Mouse (Mus musculus) 416B (cell line): Measurements from ENCODE around the gene Cela1.

Experiments
- DNase-seq: peaks from one replicate; pipeline ENCODE4 v3.0.0; 2011; ENCODE audit warnings: low read depth

Cela1 gene

GRCm38 (mm10) chr15:100705376-100705775 lies 17.7 kb upstream of the Cela1 start:
- no peak for DNase-seq

DNA sequence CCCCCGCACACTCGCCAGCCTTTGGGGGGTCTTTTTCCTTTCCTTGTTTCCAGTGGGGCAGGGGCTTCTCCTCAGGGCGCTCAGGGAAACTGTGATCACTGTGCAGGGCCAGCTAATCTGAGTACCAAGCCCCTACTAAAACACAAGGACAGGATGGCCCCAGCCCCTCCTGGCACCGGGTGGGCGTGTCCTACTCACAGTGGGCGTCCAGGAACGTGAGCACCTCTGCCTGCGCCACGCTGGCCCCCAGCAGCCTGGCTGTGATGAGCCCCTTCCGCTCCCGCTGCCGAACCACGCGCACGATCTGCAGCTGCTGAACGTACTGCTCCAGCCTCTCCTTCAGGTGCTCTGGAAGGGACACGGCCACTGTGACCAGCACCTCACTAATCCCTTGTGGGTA lies 16.2 kb upstream of the Cela1 start:
- DNase-seq, result no peak

DNA sequence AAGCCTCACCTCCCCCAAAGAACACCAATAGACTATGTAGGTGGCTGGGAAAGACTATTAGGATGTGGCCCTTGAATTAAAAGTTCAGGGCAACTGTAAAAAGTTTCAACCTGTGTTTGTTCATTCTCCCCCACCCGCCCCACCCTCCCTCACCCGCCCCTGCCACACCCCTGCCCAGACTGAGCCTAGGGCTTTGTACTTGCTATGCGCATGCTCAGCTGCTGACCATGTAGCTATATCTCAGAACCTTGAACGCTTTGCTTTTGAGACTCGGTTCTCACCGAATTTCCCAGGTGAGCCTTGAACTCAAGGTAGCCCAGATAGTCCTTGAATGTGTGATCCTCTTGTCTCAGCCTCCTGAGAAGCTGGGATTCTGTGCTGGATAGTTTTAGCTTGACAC lies 14.1 kb upstream of the Cela1 start:
- DNase-seq, result no peak

DNA sequence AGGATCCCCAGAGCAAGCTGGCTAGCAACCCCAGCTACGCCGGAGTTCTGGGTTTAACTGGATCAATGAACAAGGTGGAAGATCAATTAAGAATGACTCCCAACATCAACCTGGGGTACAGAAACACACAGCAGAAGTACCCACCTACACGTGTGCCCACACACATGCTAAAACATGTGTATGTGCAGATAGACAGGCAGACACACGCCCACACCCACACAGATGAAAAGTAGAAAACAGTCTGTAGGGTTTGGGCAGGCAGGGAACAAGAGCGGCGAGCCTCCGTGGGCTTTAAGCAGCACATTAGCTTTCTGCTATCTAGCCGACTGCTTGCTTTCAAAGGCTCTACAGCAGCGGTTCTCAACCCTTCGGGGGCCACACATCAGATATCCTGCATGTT lies 13.4 kb upstream of the Cela1 start:
- no peak for DNase-seq

DNA sequence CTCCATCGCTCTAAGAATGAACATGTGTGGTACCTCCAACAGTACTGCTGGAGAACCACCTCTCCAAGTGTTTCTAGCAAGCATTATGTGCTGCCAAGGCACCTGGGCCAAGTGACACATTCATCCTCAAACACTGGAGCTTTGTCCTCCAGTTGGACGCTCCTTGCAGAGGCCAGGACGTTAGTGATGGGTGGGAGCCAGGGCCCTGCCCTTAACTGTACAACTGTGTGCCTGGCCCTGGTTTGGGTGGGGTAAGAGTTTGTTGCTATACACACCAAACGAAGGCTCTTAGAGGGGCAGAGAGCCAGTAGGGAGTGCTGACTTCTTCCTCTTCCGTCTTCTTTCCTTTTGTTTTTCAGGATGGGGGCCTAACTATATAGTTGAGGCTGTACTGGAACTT lies 12.7 kb upstream of the Cela1 start:
- no peak for DNase-seq

GRCm38 (mm10) chr15:100699386-100699785 lies 11.7 kb upstream of the Cela1 start:
- peak; percentile 46 for DNase-seq

DNA sequence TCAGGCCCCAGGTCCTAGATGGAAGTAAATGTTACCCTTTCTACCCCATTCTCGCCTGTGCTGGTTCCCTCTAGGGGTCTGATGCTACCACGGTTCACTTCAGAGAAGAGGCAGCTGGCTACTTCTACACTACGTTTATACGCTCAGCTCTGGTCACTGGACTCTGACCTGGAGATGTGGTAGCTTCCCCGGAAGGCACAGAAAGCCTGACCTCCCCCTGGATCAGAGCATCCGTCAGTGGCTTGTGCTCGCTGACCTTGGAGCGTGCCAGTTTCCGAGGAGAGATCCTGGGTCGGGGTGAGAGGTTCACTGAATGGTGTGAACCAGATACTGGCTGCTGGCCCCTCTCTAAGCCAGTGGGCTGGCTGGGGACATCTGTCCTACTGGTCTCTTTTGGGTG lies 10.4 kb upstream of the Cela1 start:
- no peak for DNase-seq

DNA sequence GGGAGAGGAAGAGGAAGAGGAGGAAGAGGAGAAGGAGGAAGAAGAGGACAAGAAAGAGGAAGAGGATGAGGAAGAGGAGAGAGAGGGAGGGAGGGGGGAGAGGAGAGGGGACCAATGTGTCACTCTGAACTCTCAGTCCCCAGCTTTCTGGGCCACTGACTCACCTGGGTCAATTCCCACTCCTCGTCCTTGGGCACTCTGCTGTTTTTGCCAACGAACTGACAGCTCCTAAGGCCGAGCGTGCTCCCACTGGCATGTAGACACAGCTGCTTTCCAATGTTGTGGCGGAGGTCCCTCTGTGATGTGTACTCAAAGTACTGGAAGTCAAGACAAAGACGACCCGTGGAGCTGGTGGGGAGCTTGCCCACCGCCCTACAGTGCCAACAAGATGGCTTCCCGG lies 6.7 kb upstream of the Cela1 start:
- DNase-seq, result no peak

DNA sequence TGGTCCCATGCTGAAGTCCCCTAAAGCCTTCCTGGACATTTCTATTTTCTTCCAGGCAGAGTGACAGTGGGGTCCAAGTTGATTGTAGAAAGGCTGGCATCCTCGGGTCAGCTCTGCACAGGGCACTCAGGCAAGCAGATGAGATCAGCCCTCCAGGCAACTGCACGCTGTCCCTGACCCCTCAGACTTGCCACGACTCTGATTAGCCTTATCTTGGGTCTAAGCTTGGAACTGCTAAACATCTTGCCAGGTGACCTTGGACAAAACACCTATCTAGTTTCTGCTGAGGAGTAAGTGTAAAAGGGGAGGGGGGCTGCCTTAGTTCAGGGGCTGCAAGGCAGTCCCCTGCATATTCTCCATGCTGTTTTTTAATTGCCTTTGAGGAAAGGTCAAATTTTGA lies 4.3 kb upstream of the Cela1 start:
- DNase-seq, result no peak

DNA sequence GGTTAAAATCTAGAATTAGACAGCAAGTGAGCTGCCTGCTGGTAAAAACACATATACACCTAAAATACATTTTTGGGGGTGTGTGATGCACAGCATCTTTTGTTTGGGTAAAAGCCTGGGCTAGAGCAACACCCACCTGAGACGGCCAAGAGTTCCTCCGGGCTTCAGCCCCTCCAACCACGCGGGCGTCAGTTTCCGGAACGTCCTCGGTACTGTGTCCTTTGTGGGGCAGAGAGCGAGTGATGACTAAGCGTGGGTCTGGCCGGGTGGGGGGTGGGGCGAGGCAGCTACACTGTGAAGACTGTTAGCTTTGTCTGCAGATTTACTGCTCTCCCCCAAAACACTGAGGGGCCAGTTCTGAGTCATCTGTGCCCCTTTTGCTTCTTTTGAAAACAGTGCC lies 732 bp downstream of the Cela1 start:
- peak; percentile 87 for DNase-seq

- no peak for DNase-seq
Observed at GRCm38 (mm10) chr15:100686434-100686833, 1.3 kb downstream of the Cela1 start.

GRCm38 (mm10) chr15:100685849-100686248 lies 1.9 kb downstream of the Cela1 start:
- no peak for DNase-seq

DNA sequence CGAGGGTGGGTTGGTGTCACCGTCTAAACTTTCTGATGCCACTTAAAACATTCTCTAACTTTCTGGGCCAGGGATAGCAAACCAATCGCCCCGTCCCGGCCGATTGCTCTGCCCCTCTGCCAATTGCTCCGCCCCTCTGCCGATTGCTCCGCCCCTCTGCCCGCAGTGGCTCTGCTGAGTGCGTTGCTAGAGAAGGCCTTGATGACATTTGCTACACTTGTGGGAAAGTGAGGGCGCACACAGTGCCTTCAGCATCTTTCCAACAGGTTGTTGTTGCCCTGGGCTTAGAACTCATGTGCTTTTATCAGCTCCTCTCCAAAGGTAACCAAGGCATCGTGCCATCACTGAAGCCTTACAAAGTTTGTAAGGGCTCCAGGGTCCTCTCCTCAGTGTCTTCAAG lies 2.5 kb downstream of the Cela1 start:
- no peak for DNase-seq

DNA sequence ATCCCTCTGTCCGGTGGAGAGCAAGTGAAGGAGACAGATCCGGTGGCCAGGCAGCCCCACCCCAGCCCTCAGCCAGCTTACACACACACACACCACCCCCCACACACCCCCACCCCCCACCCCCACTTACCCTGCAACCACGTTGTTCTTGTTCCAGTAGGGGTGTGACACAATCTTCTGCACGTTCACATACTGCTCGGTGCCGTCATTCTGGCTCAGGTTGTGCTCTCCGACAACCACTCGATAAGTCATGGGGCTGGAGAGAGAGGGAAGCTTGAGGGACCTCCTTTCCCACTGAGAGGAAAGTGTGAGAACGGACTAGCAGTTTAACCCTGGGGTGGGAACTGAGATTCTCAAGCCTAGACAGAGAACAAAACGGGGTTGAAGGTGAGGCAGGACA lies 3.3 kb downstream of the Cela1 start:
- DNase-seq, result no peak

- peak; percentile 94 for DNase-seq
Observed at GRCm38 (mm10) chr15:100683041-100683440, 4.7 kb downstream of the Cela1 start.

- no peak for DNase-seq
Observed at GRCm38 (mm10) chr15:100681770-100682169, 6.0 kb downstream of the Cela1 start.

- DNase-seq, result no peak
Observed at GRCm38 (mm10) chr15:100680381-100680780, 7.3 kb downstream of the Cela1 start.

- DNase-seq, result no peak
Observed at GRCm38 (mm10) chr15:100679005-100679404, 8.7 kb downstream of the Cela1 start.

GRCm38 (mm10) chr15:100678581-100678980 lies 9.1 kb downstream of the Cela1 start:
- no peak for DNase-seq

DNA sequence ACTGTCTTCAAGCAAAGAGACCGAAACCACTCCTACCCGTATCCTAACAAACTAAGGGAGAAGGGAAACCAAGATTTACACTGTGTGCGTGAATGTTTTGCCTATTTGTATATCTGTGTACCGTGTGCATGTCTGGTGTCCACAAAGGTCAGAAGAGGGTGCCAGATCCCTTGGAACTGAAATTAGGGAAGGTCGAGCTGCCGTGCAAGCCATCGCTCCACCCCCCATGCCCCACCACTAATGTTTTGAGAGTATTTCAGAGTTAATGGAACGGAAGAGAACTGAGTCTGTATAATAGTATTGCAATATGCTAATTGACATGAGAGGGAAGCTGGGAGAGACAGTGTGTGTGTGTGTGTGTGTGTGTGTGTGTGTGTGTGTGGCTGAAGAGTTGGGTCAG lies 10.0 kb downstream of the Cela1 start:
- DNase-seq, result peak; percentile 29

DNA sequence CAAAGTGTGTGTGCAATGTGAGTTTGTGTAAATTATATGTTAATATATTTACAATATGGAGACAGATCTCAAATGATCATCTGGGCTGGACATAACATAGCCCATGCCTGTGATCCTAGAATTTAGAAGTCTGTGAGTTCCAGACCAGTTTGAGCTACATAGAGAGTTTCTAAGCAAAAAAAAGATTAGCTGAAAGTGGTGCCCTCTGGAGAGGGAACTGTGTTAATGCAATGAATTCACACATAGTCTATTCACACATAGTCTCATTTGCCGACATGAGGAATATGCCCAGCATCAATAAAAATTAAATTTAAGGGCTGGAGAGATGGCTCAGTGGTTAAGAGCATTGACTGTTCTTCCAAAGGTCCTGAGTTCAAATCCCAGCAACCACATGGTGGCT lies 11.2 kb downstream of the Cela1 start:
- DNase-seq, result peak; percentile 78

DNA sequence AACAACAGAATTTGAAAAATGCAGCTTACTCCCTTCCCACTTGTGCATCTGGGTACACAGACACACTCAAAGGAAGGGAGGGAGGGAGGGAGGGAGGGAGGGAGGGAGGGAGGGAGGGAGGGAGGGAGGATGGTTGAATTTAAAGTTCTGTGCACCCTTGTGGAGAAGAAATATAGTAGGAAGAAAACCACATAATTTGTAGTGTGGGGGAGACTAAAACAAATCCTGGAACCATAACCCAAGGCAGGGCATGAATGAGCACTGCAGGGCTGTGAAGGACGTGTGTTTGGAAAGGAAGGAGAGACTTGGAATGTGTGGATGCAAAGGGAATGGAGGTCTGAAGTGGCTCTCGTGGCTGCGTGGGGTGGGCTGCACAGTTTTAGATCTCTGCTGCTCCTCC lies 12.2 kb downstream of the Cela1 start:
- DNase-seq, result peak; percentile 52

- DNase-seq, result peak; percentile 82
Observed at GRCm38 (mm10) chr15:100674566-100674965, 13.2 kb downstream of the Cela1 start.

GRCm38 (mm10) chr15:100673585-100674391 lies 13.9 kb downstream of the Cela1 start:
- DNase-seq, result peak; percentile 99
